Mouse (Mus musculus) thymus, adult 2 months (tissue): ENCODE data around the gene Ccni.

ENCODE experiments used
- CTCF ChIP-seq: fragments of 200-500 bp; IDR thresholded peaks from 2 replicates; pipeline ENCODE4 v1.5.1; 2012; ENCODE audit warnings: mild to moderate bottlenecking, control low read depth, low read length, moderate library complexity, borderline replicate concordance; ENCODE audit not compliant: control insufficient read depth, poor library complexity, insufficient read depth; ENCODE audit errors: extremely low read depth
- POLR2A ChIP-seq: fragments of 200-500 bp; IDR thresholded peaks from 2 replicates; pipeline ENCODE4 v1.6.1; 2012; ENCODE audit warnings: mild to moderate bottlenecking, low read length, control low read depth, moderate library complexity; ENCODE audit not compliant: control insufficient read depth, poor library complexity, insufficient read depth; ENCODE audit errors: extremely low read depth

- TF ChIP-seq POLR2A (no peak), CTCF (no peak)
These were observed 56.1 kb downstream of the Ccni start for GRCm38 (mm10) chr5:93149969-93150777.
